Mouse (Mus musculus): Measurements from ENCODE around the gene Nfya. TPM values are rescaled to one million over a fixed set of nuclear protein-coding genes. Genes with fewer than 3 reads are reported as not detected.

The Nfya gene
- total and polyA plus RNA-seq, 3 experiments: 26.9 to 44.2 (median 29.3) TPM

DNA sequence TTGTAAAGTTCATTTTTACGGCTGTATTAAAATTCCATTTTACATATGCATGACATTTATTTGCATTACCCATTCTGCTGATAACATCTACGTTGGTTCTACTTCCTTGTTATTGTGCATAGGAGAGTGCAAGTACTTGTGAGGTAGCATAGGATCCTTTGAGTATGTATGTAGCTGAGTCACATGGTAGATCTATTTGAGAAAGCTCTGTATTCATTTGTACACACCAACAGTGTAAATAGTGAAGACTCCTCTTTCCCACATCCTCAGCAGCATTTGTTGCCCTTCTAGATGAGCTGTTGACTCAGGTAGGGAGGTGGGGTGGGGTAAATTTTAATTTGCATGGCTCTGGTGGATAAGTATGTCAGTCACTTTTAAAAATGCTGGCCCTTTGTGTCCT is 5.9 kb downstream of the Nfya start:
- Histone ChIP-seq H3K27me3 (replicated peaks) (no peaks in the 10 kb centered on the region), H3K9ac (ENCODE audit: insufficient read depth, low read depth) (no peak overlapping the region; the same call in 1 of the 2 replicates), H3K4me3 (replicated peaks in 1 of 3; ENCODE audit: low read depth in 2 of 3, low read length in 2 of 3, poor library complexity in 1 of 3) (no peak overlapping the region), H3K27ac (ENCODE audit: insufficient read depth, low read depth) (peak overlapping the region; percentile 84), H3K4me1 (ENCODE audit: control insufficient read depth in 1 of 2, insufficient read depth in 2 of 2) (peaks cover 23 to 78% of the 10 kb centered on the region in 2 experiments), H3K79me2 (replicated peaks; ENCODE audit: control insufficient read depth, extremely low read depth, insufficient read depth, poor library complexity, severe bottlenecking) (peaks cover 86% of the 10 kb centered on the region), H3K36me3 (replicated peaks in 1 of 2; ENCODE audit: control insufficient read depth in 1 of 2, insufficient read depth in 1 of 2, low read length in 1 of 2) (peaks cover 14 to 68% of the 10 kb centered on the region in 2 experiments), H3K9me3 (replicated peaks; ENCODE audit: low read length) (no peaks in the 10 kb centered on the region), H3K4me2 (ENCODE audit: insufficient read depth, low read depth, poor library complexity, severe bottlenecking) (peak overlapping the region; percentile 26)
- TF ChIP-seq SIN3A (IDR thresholded peaks at IDR 0.05; ENCODE audit: low read length) (no peak), RAD21 (IDR thresholded peaks at IDR 0.05; ENCODE audit: low read depth, low read length) (no peak), ZMIZ1 (IDR thresholded peaks at IDR 0.05; ENCODE audit: low read depth, low read length) (no peak), IRF4 (IDR thresholded peaks at IDR 0.05; ENCODE audit: low read depth, low read length) (no peak), HCFC1 (IDR thresholded peaks at IDR 0.05; ENCODE audit: low read depth, low read length) (no peak), TCF12 (IDR thresholded peaks at IDR 0.05; ENCODE audit: low read depth, low read length) (no peak)
- no peak for DNase-seq (ENCODE audit: extremely low read depth)
- in situ Hi-C loops (cut with MboI; ENCODE audit: low pct_ligation_motif_present, low pct_unique_long_range_greater_than_20kb, low sequenced_read_pairs): no loop called here
- dilution Hi-C loops (cut with MboI; ENCODE audit: extremely low pct_ligation_motif_present, extremely low pct_unique_long_range_greater_than_20kb, low sequenced_read_pairs): no loop called here

- no peak for DNase-seq (ENCODE audit: extremely low read depth)
- Histone ChIP-seq H3K9me3 (replicated peaks; ENCODE audit: low read length) (no peaks in the 10 kb centered on the region), H3K4me3 (replicated peaks in 1 of 3; ENCODE audit: low read depth in 2 of 3, low read length in 2 of 3, poor library complexity in 1 of 3) (no peak overlapping the region), H3K27ac (ENCODE audit: insufficient read depth, low read depth) (no peak overlapping the region), H3K4me1 (ENCODE audit: control insufficient read depth in 1 of 2, insufficient read depth in 2 of 2) (peaks cover 23 to 76% of the 10 kb centered on the region in 2 experiments), H3K4me2 (ENCODE audit: insufficient read depth, low read depth, poor library complexity, severe bottlenecking) (0 out of 2 replicates have a peak overlapping the region, but pooled peaks have one; percentile 82), H3K9ac (ENCODE audit: insufficient read depth, low read depth) (peak overlapping the region; percentile 48; the same call in 1 of the 2 replicates), H3K79me2 (replicated peaks; ENCODE audit: control insufficient read depth, extremely low read depth, insufficient read depth, poor library complexity, severe bottlenecking) (peaks cover 83% of the 10 kb centered on the region), H3K27me3 (replicated peaks) (no peaks in the 10 kb centered on the region), H3K36me3 (replicated peaks in 1 of 2; ENCODE audit: control insufficient read depth in 1 of 2, insufficient read depth in 1 of 2, low read length in 1 of 2) (peaks cover 21 to 79% of the 10 kb centered on the region in 2 experiments)
- TF ChIP-seq SMC3 (IDR thresholded peaks at IDR 0.05; ENCODE audit: low read depth, low read length) (no peak), TCF12 (IDR thresholded peaks at IDR 0.05; ENCODE audit: low read depth, low read length) (no peak), SIN3A (IDR thresholded peaks at IDR 0.05; ENCODE audit: low read length) (no peak), USF2 (conservative IDR thresholded peaks at IDR 0.05; ENCODE audit: low read depth, low read length) (no peak), ETS1 (conservative IDR thresholded peaks at IDR 0.05; ENCODE audit: low read depth, low read length) (no peak), GABPA (IDR thresholded peaks at IDR 0.05; ENCODE audit: insufficient replicate concordance, low read depth, low read length) (no peak), USF1 (IDR thresholded peaks at IDR 0.05; ENCODE audit: low read depth, low read length) (no peak), CHD2 (IDR thresholded peaks at IDR 0.05; ENCODE audit: low read length) (no peak), MXI1 (IDR thresholded peaks at IDR 0.05; ENCODE audit: low read depth, low read length) (no peak), CHD1 (IDR thresholded peaks at IDR 0.05; ENCODE audit: low read depth, low read length) (no peak), MAZ (IDR thresholded peaks at IDR 0.05; ENCODE audit: low read depth, low read length) (no peak)
- in situ Hi-C loops (cut with MboI; ENCODE audit: low pct_ligation_motif_present, low pct_unique_long_range_greater_than_20kb, low sequenced_read_pairs): no loop called here
- dilution Hi-C loops (cut with MboI; ENCODE audit: extremely low pct_ligation_motif_present, extremely low pct_unique_long_range_greater_than_20kb, low sequenced_read_pairs): no loop called here
Observed at GRCm38 (mm10) chr17:48402751-48403150, 7.0 kb downstream of the Nfya start.
